Mouse (Mus musculus): ENCODE results near the gene Olfr1151. TPM values are rescaled to one million over a fixed set of nuclear protein-coding genes. Genes with fewer than 3 reads are reported as not detected.

Olfr1151 gene
- not detected for total RNA-seq (2021)

DNA sequence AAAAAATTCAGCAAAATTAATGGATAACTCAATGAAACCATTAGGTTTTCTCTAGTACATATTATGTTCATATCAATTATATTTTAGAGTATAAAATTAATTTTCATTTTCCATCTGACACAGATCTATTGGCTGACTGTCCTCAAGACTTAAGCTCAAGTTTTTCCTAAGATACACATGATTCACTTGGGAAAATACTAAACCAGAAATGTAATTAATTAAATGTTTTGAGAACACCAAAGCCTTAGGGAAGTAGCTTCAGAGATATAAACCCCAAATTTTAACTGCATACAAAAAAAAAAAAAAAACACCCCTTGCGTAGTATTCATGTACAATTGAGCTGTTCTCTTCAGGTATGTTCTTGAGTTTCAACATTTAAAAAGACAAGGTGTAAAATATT is at the start of gene Olfr1151:
TSS of gene Olfr1151 (plus strand) at position 301 of the 400 bp plus-strand sequence.
- DNase-seq (ENCODE audit: low spot score in 2 of 2) = no peak
- intact Hi-C loops (cut with DNase I) = no loop called here

DNA sequence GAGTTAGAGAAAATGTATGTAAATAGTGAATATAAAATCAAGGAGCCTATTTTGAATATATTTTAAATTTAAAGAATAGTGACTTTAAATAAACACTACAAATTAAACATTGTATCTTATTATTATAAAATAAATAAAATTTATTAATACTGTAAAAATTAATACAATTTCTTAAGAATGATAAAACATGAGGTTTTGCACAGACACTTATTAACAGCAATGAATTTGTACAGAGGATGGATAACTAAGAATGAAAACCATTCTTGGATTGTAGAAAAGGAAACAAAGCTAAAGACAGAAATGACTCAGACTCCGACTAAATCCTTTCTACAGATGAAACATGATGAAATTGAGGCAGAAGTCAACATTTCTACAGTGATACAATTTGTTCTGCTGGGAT is 46.1 kb upstream of the Olfr1151 start, which contains the start of gene Olfr1145:
TSS of gene Olfr1145 (plus strand) at position 301 of the 400 bp plus-strand sequence.
- DNase-seq (ENCODE audit: low spot score in 2 of 2) = no peak
- intact Hi-C loops (cut with DNase I) = no loop called here

DNA sequence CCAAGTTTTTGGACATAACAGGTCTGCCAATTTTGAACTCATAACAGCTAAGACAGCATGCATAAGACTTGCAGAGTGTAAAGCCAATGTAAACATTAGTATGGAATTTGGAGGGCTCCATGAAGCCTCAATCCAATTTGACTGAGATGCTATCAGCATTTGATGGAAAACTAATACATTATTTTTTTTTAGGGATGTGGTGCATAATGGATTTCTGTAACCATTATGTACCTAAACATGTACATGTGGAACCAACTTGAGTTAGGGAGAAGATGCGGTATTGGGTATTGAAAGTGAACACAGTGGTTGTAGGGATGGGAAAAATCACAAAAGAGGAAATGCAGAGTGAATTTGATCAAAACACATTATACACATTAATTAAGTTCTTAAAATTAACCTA is 25.4 kb upstream of the Olfr1151 start, which contains the start of gene Olfr1148:
TSS of gene Olfr1148 (plus strand) at position 301 of the 400 bp plus-strand sequence.
- intact Hi-C loops (cut with DNase I) = no loop called here
- no peak for DNase-seq (ENCODE audit: low spot score in 2 of 2)

DNA sequence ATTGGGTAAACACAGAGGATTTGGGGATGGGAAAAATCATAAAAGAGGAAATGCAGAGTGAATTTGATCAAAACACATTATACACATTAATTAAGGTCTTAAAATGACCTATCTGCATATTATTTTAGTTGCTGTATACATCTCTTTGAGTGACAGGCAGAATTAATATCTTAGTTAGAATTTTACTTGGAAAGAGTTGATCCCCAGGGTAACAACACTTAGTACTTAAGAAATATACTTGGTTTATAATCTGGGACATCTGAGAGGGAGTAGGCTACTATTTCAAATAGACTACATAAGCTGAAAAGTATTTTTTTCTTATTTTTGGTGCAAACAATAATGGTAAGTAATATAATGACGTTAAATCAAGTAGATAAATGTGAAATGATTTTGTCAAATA is 12.0 kb upstream of the Olfr1151 start, which contains the start of gene Olfr1150-ps1:
TSS of gene Olfr1150-ps1 (plus strand) at position 301 of the 400 bp plus-strand sequence.
- intact Hi-C loops (cut with DNase I) = no loop called here
- no peak for DNase-seq (ENCODE audit: low spot score in 2 of 2)

GRCm38 (mm10) chr2:87866192-87866591 is 10.5 kb downstream of the Olfr1151 start, which contains the start of gene Olfr1152:
Gene Olfr1152 (plus strand): TSS chr2:87866492.
- DNase-seq (ENCODE audit: low spot score in 2 of 2) = no peak

DNA sequence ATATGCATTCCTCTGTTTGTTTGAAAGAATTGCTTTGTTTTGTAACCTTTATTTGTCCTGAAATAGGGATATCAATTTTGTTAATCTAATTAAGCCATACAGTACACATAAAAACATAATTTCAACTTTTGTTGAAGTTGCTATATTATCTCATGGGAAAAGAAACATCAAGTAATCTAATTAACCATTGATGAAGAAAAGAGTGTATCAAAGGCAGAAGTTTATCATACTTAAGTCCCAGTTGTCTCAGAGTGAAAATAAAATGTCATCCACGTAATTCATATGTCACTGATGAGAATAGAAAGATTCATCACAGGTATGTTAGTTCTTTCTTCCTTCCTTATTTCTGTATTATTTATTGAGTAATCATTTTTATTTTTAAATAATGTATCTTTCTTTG is 39.0 kb downstream of the Olfr1151 start, which contains the start of gene Olfr1153:
TSS of gene Olfr1153 (plus strand) at position 301 of the 400 bp plus-strand sequence.
- no peak for DNase-seq (ENCODE audit: low spot score in 2 of 2)

More at GRCm38 (mm10) chr2:87866192-87866591, 10.5 kb downstream of the Olfr1151 start, which contains the start of gene Olfr1152:
- intact Hi-C loops (cut with DNase I) = no loop called here

GRCm38 (mm10) chr2:87905066-87905465 is 49.4 kb downstream of the Olfr1151 start, which contains the start of gene Olfr1154:
Gene Olfr1154 (minus strand): TSS chr2:87905166.
- intact Hi-C loops (cut with DNase I) = no loop called here
- DNase-seq (ENCODE audit: low spot score in 2 of 2) = no peak

More for the DNA sequence above, 39.0 kb downstream of the Olfr1151 start, which contains the start of gene Olfr1153:
- intact Hi-C loops (cut with DNase I) = no loop called here

Other genes starting within 250 kb of the Olfr1151 start
- gene Olfr1130, start 249.7 kb upstream of the Olfr1151 start, total RNA-seq (2021) = not detected
- gene Olfr1131, start 228.8 kb upstream of the Olfr1151 start, total RNA-seq (2021) = not detected
- gene Olfr1132, start 218.3 kb upstream of the Olfr1151 start, total RNA-seq (2021) = not detected
- gene Olfr1133, start 208.5 kb upstream of the Olfr1151 start, total RNA-seq (2021) = not detected
- not detected for gene Olfr1134, start 197.4 kb upstream of the Olfr1151 start, total RNA-seq (2021)
- gene Olfr1135, start 182.2 kb upstream of the Olfr1151 start, total RNA-seq (2021) = not detected
- gene Olfr1136, start 161.9 kb upstream of the Olfr1151 start, total RNA-seq (2021) = not detected
- gene Olfr1137, start 142.7 kb upstream of the Olfr1151 start, total RNA-seq (2021) = not detected
- not detected for gene Olfr1138, start 115.9 kb upstream of the Olfr1151 start, total RNA-seq (2021)
- gene Olfr1140, start 112.1 kb upstream of the Olfr1151 start, total RNA-seq (2021) = not detected
- gene Olfr1141, start 101.9 kb upstream of the Olfr1151 start, total RNA-seq (2021) = not detected
- gene Olfr152, start 76.4 kb upstream of the Olfr1151 start, total RNA-seq (2021) = not detected
- not detected for gene Olfr1143, start 55.3 kb upstream of the Olfr1151 start, total RNA-seq (2021)
- not detected for gene Olfr1145, start 46.0 kb upstream of the Olfr1151 start, total RNA-seq (2021)
- not detected for gene Olfr1148, start 25.3 kb upstream of the Olfr1151 start, total RNA-seq (2021)
- gene Olfr1150-ps1, start 11.9 kb upstream of the Olfr1151 start, total RNA-seq (2021) = not detected
- not detected for gene Olfr1152, start 10.6 kb downstream of the Olfr1151 start, total RNA-seq (2021)
- not detected for gene Olfr1153, start 39.1 kb downstream of the Olfr1151 start, total RNA-seq (2021)
- gene Olfr1154, start 49.3 kb downstream of the Olfr1151 start, total RNA-seq (2021) = not detected
- not detected for gene Olfr1155, start 89.3 kb downstream of the Olfr1151 start, total RNA-seq (2021)
- not detected for gene Olfr1156, start 97.2 kb downstream of the Olfr1151 start, total RNA-seq (2021)
- gene Olfr1157, start 112.4 kb downstream of the Olfr1151 start, total RNA-seq (2021) = not detected
- gene Olfr74, start 118.8 kb downstream of the Olfr1151 start, total RNA-seq (2021) = not detected
- gene Olfr1158, start 134.3 kb downstream of the Olfr1151 start, total RNA-seq (2021) = not detected
- not detected for gene Olfr1160, start 152.4 kb downstream of the Olfr1151 start, total RNA-seq (2021)
- not detected for gene Olfr1161, start 166.9 kb downstream of the Olfr1151 start, total RNA-seq (2021)
- not detected for gene Olfr73, start 181.8 kb downstream of the Olfr1151 start, total RNA-seq (2021)
- gene Olfr1162, start 195.3 kb downstream of the Olfr1151 start, total RNA-seq (2021) = not detected
- not detected for gene Olfr1163, start 216.0 kb downstream of the Olfr1151 start, total RNA-seq (2021)
- gene Olfr1164, start 238.1 kb downstream of the Olfr1151 start, total RNA-seq (2021) = not detected

Data from left cerebral cortex, postnatal 25 days (tissue).